Mouse (Mus musculus) embryo, embryonic 10.5 days (tissue): ENCODE data around the gene Pank2.

ENCODE experiments used
- DNase-seq: peaks from one replicate; pipeline ENCODE4 v3.0.0-alpha.2; 2015; ENCODE audit warnings: low spot score

Gene Pank2

DNA sequence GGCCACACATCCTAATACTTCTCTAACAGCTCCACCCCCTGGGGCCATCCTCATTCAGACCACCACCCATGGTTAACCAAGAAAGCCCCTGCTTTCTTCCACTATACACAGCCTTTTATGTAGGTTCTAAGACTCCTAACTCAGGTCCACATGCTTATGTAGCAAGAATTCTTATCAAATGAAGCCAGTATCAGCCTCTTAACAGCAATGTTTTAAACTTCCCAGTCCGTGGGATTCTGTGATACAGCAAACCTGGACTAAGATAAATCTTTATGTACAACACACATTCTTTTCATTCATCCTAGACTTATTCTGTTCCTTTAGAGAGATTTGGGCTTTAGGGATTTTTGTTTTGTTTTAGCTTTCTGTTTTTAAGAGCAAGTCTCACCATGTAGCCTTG lies 61.4 kb downstream of the Pank2 start:
- DNase-seq: no peak

DNA sequence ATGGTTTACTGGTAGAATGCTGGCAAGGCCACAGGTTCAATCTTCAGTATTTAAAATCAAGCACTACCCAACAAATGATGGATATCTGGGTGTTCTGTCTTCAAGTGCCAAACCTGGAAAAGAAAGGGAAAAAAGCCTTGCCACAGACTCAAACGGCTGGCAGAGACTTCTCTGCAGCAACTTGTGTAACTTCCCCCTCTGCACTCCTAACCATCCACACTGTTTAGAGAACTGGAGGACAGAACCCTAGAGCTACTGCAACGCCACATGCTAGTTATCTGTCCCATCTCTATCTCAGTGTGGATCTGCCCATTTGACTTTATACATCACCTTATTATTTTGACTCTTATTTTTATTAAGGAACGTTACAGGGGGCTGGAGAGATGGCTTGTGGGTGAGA lies 63.7 kb downstream of the Pank2 start:
- DNase-seq: no peak

DNA sequence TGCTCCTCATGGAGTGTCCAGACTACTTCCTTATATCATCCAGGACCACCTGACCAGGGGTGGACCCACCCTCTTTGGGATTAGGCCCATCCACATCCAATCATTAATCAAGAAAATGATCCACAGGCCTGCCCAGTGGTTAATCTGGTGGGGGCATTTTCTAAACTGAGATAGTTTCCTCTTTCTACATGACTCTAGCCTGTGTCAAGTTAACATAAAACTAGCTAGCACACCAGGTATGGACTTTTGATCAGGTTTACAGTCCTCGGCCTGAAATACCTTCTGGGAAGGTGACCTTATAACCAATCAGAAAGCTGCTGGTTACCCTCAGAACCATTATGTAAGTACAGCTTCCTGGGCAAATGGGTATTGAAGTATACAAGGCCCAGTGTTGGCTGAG lies 66.7 kb downstream of the Pank2 start:
- DNase-seq: no peak

GRCm38 (mm10) chr2:131330548-131330947 lies 68.3 kb downstream of the Pank2 start:
- no peak for DNase-seq

DNA sequence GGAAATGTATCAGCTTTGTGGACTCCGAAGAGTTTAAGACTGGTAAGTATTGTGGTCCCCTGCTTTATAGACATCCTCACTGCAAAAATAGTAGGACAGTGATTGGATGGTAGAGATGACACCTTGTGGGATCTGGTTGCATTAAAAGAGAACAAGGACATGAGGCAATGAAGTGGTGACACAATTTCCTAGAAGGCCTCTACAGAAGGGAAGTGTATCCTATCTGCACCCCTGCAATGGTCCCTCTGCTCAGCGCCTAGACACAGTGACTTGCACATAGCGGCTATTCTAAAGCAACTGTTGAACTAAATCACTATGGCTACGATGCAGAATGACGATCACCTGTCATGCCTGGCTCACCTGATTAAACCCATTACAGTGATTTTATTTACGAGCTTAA lies 75.3 kb downstream of the Pank2 start:
- DNase-seq: no peak

- no peak for DNase-seq
These were observed 82.2 kb downstream of the Pank2 start for GRCm38 (mm10) chr2:131344449-131344848.

DNA sequence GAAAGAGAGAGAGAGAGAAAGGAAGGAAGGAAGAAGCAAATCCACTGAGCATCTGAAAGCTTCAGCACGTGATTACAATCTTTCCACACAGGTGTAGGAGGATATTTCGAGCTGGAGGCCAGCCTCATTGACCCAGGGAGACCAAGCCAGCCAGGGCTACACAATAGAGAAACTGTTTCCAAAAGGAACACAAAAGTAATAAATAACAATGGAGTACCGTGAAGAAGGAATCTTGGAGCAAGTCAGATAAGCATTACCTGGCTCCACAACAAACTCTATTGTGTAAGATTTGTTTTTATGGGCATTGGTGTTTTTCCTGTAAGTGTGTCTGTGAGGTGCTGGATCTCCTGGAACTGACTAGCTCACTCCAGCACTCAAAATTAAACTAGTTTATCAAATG lies 83.3 kb downstream of the Pank2 start:
- no peak for DNase-seq
